Mouse (Mus musculus): Measurements from ENCODE around the gene Klc3. TPM values are rescaled to one million over a fixed set of nuclear protein-coding genes. Genes with fewer than 3 reads are reported as not detected.

The Klc3 gene
- polyA plus RNA-seq (2016; fragmentation: Nextera tagmentation; extraction: Ambion mirVana) = 2.8 and 5.4 TPM in 2 replicates

DNA sequence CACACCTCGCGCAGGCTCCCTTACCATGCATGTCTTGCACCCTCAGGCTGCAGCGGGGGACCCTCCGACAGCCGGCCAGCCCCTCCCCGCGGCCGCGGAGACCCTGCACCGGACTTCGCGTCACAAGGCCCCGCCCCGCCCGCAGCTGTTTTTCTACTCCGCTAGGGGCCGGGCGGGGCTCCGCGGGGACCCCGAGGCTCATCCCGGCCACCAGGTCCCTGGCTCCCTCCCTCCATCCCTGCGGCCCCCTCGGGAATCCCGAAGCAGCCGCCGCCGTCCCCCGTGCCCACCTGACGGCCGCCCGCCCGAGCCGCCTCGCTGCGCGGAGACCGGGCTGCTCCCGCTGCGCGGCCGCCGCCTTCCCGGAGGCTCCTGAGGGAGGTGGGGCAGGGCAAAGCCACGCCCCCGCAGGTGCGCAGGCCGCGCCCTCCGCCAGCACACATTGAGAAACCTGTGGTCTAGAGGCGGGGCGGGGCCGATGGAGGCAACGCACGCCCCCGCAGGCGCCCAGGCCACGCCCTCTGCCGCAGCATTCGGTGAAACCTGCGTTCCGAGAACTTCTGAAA, at the start of gene Klc3:
Klc3 (minus strand) TSS at position 374 of the 566 bp plus-strand sequence.
- WGBS = under 1% methylated on average over 62 of the region's 62 CpGs
- Histone ChIP-seq H3K27me3 (peaks cover 81% of the 10 kb centered on the region), H3K27ac (no peak within 1 kb of the TSS), H3K4me2 (peak within 1 kb of the TSS; percentile 89), H3K4me1 (peaks cover 25% of the 10 kb centered on the region), H3K9ac (peak within 1 kb of the TSS; percentile 53), H3K36me3 (replicated peaks) (no peaks in the 10 kb centered on the region), H3K4me3 (replicated peaks) (peak within 1 kb of the TSS; percentile 55), H3K9me3 (peaks cover 4% of the 10 kb centered on the region; the same call in 1 of the 2 replicates)
- ATAC-seq (ENCODE audit: low FRiP score) = peak; percentile 39

DNA sequence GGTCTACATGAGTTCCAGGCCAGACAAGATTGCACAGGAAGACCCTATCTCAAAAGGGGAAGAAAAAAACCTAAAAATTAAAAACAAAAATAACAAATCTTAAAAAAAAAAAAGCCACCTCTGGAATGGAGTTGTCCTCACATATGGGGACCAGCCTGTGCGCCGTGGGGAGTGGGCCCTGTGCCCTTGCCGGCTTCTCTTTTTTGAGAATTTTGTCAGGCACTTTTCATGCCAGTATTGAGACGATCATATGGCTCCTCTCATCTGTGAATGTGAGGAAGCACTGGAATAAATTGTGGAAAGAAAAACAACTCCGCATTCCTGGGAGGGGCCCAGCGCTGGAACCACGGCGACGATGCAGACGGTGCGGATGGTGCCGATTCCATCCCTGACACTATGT, 45.3 kb upstream of the Klc3 start:
- H3K4me2 ChIP-seq = no peak overlapping the region
- no peak overlapping the region for H3K9ac ChIP-seq
- H3K4me3 ChIP-seq (replicated peaks) = no peak overlapping the region
- 90% methylated on average over 12 of the region's 12 CpGs for WGBS
- no peaks in the 10 kb centered on the region for H3K27me3 ChIP-seq
- peaks cover 77% of the 10 kb centered on the region for H3K36me3 ChIP-seq (replicated peaks)
- no peaks in the 10 kb centered on the region for H3K9me3 ChIP-seq
- no peak for ATAC-seq (ENCODE audit: low FRiP score)
- no peaks in the 10 kb centered on the region for H3K4me1 ChIP-seq
- no peak overlapping the region for H3K27ac ChIP-seq

DNA sequence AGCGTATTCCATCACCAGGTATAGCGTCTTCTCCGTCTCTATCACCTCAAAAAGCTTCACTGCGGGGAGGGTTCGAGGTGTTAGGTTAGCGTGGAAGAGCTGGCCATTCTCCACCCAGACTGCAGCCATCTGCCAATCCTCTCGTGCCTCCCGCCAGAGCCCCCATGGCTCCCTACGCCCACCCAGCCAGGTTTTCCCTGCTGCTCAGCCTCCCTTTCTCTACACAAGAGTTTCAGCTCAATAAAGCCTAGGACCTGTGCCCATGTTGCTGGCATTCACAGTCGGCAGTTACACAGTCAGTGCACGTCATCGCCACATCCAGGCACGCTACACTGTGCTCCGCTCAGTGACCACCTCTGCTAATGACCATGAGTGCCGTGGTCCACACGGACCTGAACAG, 43.8 kb upstream of the Klc3 start:
- Histone ChIP-seq H3K27ac (no peak overlapping the region), H3K36me3 (replicated peaks) (peaks cover 88% of the 10 kb centered on the region), H3K27me3 (no peaks in the 10 kb centered on the region), H3K9ac (no peak overlapping the region), H3K4me1 (no peaks in the 10 kb centered on the region), H3K4me3 (replicated peaks) (no peak overlapping the region), H3K9me3 (no peaks in the 10 kb centered on the region), H3K4me2 (no peak overlapping the region)
- whole genome bisulfite sequencing = 95% methylated on average over 16 of the region's 16 CpGs
- no peak for ATAC-seq (ENCODE audit: low FRiP score)

DNA sequence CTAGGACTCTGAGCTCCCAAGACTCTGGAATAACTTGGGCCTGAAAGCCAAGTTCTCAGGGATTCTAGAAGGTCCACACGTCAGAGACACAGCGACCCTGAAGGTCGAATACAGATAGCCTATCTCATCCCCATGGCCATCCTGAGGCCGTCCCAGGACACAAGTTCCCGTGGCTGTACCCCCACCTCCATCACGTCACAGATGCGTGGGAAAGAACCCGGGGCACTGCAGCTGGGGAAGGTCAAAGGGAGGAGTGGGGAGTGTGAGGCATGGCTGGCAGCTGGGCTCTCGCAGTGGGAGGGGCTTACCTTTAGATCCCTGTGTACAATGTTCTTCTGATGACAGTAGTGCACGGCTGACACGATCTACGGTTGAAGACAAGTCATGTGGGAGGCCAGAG, 40.9 kb upstream of the Klc3 start:
- peaks cover 90% of the 10 kb centered on the region for H3K36me3 ChIP-seq (replicated peaks)
- no peak overlapping the region for H3K9ac ChIP-seq
- H3K27ac ChIP-seq = no peak overlapping the region
- WGBS = 87% methylated on average over 12 of the region's 12 CpGs
- H3K27me3 ChIP-seq = no peaks in the 10 kb centered on the region
- ATAC-seq (ENCODE audit: low FRiP score) = no peak
- no peaks in the 10 kb centered on the region for H3K4me1 ChIP-seq
- H3K4me3 ChIP-seq (replicated peaks) = no peak overlapping the region
- H3K9me3 ChIP-seq = no peaks in the 10 kb centered on the region
- no peak overlapping the region for H3K4me2 ChIP-seq

DNA sequence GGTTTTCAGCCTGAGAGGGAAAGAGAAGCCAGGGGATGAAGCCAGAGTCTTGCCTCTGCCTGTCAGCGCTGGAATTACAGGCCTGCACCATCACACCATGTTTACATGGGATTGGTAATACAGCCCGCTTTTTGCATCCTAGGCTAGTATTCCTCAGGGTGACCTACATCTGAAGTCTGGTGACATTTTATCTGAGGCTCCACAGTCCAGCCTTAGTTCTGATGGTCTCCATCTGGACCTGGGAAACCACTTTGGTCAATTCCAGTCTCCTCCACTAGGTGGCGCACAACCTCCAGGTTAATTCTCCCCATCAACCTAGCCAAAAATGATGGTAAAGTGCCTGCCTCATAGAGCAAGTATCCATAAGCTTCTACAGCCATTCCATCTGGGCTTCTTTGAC, 39.4 kb upstream of the Klc3 start:
- WGBS = 43% methylated on average over 3 of the region's 3 CpGs
- no peaks in the 10 kb centered on the region for H3K27me3 ChIP-seq
- H3K36me3 ChIP-seq (replicated peaks) = peaks cover 86% of the 10 kb centered on the region
- H3K4me1 ChIP-seq = no peaks in the 10 kb centered on the region
- no peak overlapping the region for H3K9ac ChIP-seq
- no peak overlapping the region for H3K27ac ChIP-seq
- no peak overlapping the region for H3K4me2 ChIP-seq
- H3K4me3 ChIP-seq (replicated peaks) = no peak overlapping the region
- no peaks in the 10 kb centered on the region for H3K9me3 ChIP-seq
- ATAC-seq (ENCODE audit: low FRiP score) = no peak

DNA sequence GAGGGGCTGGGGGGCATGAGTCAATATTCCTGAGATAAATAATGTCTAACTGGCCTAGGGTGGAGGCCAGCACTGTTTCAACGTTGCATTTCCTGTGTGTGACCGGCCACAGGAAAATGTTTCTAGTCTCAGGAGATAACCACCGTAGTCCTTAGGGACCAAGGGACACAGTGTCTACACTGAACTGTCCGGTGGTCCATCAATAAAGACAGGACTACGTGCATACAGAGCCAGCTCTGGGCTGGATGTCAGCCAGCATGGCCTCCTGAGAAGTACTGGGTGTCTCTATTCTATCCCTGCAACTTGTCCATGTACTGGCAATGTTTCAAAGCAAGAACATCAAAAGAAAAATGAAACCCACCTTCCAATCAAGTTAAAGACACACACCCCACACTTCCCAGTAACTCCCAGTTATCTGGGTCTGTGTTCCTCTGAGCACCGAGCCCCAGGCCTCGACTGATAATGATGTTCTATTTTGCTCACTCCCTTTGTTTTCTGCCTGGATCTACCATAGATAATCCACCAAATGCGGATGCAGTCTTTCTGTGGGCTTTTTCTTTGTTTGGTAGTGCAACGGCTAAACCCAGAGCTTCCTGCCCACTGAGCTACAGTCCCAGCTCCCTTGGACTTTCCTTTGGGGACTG, 37.7 kb upstream of the Klc3 start:
- H3K9me3 ChIP-seq = no peaks in the 10 kb centered on the region
- no peaks in the 10 kb centered on the region for H3K4me1 ChIP-seq
- H3K36me3 ChIP-seq (replicated peaks) = peaks cover 80% of the 10 kb centered on the region
- no peak overlapping the region for H3K27ac ChIP-seq
- H3K4me3 ChIP-seq (replicated peaks) = no peak overlapping the region
- no peak overlapping the region for H3K9ac ChIP-seq
- H3K4me2 ChIP-seq = no peak overlapping the region
- 88% methylated on average over 9 of the region's 9 CpGs for WGBS
- H3K27me3 ChIP-seq = no peaks in the 10 kb centered on the region
- ATAC-seq (ENCODE audit: low FRiP score) = no peak

DNA sequence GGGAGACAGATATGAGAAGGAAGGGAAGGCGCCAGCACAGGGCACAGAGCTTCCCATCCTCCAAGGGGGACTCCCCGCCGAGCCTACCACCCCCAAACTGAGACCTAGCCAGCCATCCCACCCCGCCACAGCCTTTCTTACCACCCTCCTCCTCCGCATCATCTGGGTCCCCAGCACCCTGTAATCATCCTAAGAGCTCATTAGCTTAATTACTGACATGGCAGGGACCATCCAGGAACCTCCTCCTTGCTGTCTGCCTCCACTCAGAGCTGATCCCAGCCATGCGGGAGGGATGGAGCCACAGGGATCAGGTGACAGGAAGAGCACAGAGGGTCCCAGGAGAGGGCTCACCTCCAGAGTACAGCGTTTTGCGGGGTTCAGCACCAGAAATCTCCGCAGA, 33.1 kb upstream of the Klc3 start:
- 78% methylated on average over 9 of the region's 9 CpGs for WGBS
- no peak for ATAC-seq (ENCODE audit: low FRiP score)
- peaks cover 87% of the 10 kb centered on the region for H3K36me3 ChIP-seq (replicated peaks)

DNA sequence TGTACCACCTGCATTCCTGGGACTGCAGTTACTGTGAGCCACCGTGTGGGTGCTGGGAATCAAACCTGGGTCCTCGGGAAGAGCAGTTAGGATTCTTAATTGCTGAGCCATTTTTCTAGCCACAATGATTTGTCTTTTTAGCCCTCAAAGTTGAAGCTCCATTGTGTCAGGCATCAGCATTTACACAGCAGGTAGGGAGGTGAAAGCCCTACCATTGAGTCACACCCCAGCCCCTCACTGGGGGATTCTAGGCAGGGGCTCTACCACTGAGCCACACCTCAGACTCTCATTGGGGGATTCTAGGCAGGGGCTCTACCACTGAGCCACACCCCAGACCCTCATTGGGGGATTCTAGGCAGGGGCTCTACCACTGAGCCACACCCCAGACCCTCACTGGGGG, 32.4 kb upstream of the Klc3 start:
- H3K27ac ChIP-seq = no peak overlapping the region
- WGBS = 93% methylated on average over 2 of the region's 2 CpGs
- H3K4me3 ChIP-seq (replicated peaks) = no peak overlapping the region
- no peaks in the 10 kb centered on the region for H3K4me1 ChIP-seq
- H3K9ac ChIP-seq = no peak overlapping the region
- ATAC-seq (ENCODE audit: low FRiP score) = no peak
- H3K4me2 ChIP-seq = no peak overlapping the region
- H3K9me3 ChIP-seq = no peaks in the 10 kb centered on the region
- no peaks in the 10 kb centered on the region for H3K27me3 ChIP-seq
- peaks cover 87% of the 10 kb centered on the region for H3K36me3 ChIP-seq (replicated peaks)

More for the DNA sequence above, 33.1 kb upstream of the Klc3 start:
- no peaks in the 10 kb centered on the region for H3K4me1 ChIP-seq
- H3K9me3 ChIP-seq = no peaks in the 10 kb centered on the region
- no peak overlapping the region for H3K27ac ChIP-seq
- no peak overlapping the region for H3K9ac ChIP-seq
- H3K27me3 ChIP-seq = no peaks in the 10 kb centered on the region
- no peak overlapping the region for H3K4me3 ChIP-seq (replicated peaks)
- H3K4me2 ChIP-seq = no peak overlapping the region

DNA sequence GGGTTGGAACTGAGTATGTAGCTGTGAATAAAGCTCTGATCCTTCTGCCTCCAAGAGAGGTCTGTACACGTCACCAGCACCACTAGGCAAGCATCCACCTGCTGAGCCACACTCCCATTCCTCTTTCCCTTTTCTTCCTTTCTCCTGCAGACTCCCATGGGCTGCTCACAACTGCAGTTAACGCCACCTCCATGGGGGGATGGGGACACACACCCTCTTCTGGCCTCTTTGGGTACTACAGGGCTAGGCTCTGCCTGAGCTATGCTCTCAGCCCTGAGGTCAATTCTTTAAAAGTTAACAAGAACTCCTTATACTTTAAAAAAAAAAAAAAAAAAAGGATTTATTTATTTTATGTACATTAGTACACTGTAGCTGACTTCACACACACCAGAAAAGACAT, 28.6 kb upstream of the Klc3 start:
- WGBS = 96% methylated on average over 2 of the region's 2 CpGs

DNA sequence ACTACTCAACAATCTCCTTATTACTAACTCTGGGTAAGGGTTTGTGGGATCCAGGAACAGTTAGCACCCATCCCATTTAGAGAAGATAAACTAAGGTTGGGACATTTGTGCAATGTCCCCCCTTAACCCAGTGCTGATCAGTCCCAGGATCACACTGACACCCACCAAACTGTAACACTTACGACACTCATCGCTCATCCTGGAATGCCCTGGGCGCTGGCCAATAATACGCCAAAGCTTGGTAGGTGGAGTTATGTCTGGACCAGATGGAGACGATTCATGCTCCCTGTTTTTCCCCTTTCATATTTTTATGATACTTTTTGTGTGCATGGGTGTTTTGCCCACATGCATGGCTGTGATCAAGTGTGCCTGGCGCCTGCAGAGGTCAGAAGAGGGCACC, 26.5 kb upstream of the Klc3 start:
- ATAC-seq (ENCODE audit: low FRiP score) = no peak
- Histone ChIP-seq H3K4me2 (no peak overlapping the region), H3K4me1 (no peaks in the 10 kb centered on the region; the same call in 1 of the 2 replicates), H3K36me3 (replicated peaks) (peaks cover 98% of the 10 kb centered on the region), H3K9ac (no peak overlapping the region), H3K27me3 (no peaks in the 10 kb centered on the region), H3K9me3 (no peaks in the 10 kb centered on the region), H3K27ac (no peak overlapping the region), H3K4me3 (replicated peaks) (no peak overlapping the region)
- 93% methylated on average over 6 of the region's 6 CpGs for whole genome bisulfite sequencing

More for the DNA sequence above, 28.6 kb upstream of the Klc3 start:
- ATAC-seq (ENCODE audit: low FRiP score) = no peak
- no peaks in the 10 kb centered on the region; the same call in 1 of the 2 replicates for H3K4me1 ChIP-seq
- H3K4me2 ChIP-seq = no peak overlapping the region
- no peaks in the 10 kb centered on the region for H3K27me3 ChIP-seq
- H3K36me3 ChIP-seq (replicated peaks) = peaks cover 97% of the 10 kb centered on the region
- H3K4me3 ChIP-seq (replicated peaks) = no peak overlapping the region
- H3K27ac ChIP-seq = no peak overlapping the region
- no peaks in the 10 kb centered on the region for H3K9me3 ChIP-seq
- H3K9ac ChIP-seq = no peak overlapping the region

DNA sequence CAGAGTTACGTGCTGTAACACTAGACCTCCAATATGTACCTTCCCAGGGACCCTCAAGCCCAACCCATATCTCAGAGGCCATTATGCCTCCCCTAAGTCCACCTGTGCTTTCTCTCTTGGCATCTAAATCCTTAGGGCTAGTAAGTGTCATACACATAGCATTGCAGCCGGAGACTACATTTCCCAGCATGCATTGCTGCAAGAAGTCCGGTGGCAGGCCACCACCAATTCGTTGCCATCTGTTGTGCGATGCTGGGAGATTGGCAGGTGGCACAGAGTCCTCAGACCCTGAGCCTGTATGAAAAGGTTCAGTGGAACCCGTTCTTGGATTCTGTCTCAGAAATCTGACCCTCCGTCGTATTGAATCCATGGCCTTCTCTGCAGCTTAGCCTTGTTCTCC, 25.8 kb upstream of the Klc3 start:
- no peak overlapping the region for H3K4me2 ChIP-seq
- peaks cover 98% of the 10 kb centered on the region for H3K36me3 ChIP-seq (replicated peaks)
- H3K27ac ChIP-seq = no peak overlapping the region
- WGBS = 64% methylated on average over 8 of the region's 8 CpGs
- H3K27me3 ChIP-seq = no peaks in the 10 kb centered on the region
- H3K9me3 ChIP-seq = no peaks in the 10 kb centered on the region
- no peak overlapping the region for H3K4me3 ChIP-seq (replicated peaks)
- ATAC-seq (ENCODE audit: low FRiP score) = no peak
- H3K9ac ChIP-seq = no peak overlapping the region
- no peaks in the 10 kb centered on the region; the same call in 1 of the 2 replicates for H3K4me1 ChIP-seq

DNA sequence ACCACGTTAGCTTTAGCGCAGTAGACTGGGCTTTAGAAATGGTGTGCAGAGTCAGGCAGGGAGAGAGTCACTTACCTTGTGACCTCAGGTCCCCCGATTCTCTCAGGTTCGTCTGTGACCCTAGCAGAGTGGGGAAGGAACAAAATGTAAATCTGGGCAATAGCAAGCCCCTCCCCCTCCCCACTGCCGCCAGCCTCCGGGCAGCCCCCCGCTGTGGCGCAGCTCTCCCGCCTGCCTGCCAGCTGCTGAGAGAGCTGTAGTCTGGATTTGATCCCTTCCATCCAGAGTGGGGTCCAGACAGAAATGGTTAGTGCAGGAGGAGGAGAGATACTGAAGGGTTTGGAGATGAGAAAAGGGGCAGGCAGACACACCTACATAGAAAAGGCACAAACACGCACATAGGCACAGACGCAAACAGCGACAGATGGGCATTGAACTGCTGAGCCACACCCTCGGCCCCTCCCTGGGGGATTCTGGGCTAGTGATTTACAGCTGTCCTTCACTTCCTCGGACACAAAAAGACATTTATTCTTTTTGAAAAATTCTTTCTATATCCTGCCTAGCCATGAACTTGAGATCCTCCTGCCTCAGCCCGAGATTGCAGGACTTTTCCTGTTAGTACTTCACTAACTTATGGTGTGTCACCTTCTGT, 24.2 kb upstream of the Klc3 start:
- ATAC-seq (ENCODE audit: low FRiP score) = no peak
- Histone ChIP-seq H3K9me3 (no peaks in the 10 kb centered on the region), H3K27ac (no peak overlapping the region), H3K4me3 (replicated peaks) (no peak overlapping the region), H3K4me2 (no peak overlapping the region), H3K9ac (no peak overlapping the region), H3K36me3 (replicated peaks) (peaks cover 82% of the 10 kb centered on the region), H3K27me3 (0 out of 2 replicates have a peak, but pooled peaks cover 3% of the 10 kb centered on the region), H3K4me1 (no peaks in the 10 kb centered on the region; the same call in 1 of the 2 replicates)
- 66% methylated on average over 15 of the region's 15 CpGs for WGBS

Measured in forebrain, embryonic 12.5 days (tissue).